Mouse (Mus musculus): ENCODE data around the gene Synj2. TPM values are rescaled to one million over a fixed set of nuclear protein-coding genes. Genes with fewer than 3 reads are reported as not detected.

Synj2 gene
- total and polyA plus RNA-seq, 3 experiments: 1.2 to 2.5 TPM; not detected in 1

DNA sequence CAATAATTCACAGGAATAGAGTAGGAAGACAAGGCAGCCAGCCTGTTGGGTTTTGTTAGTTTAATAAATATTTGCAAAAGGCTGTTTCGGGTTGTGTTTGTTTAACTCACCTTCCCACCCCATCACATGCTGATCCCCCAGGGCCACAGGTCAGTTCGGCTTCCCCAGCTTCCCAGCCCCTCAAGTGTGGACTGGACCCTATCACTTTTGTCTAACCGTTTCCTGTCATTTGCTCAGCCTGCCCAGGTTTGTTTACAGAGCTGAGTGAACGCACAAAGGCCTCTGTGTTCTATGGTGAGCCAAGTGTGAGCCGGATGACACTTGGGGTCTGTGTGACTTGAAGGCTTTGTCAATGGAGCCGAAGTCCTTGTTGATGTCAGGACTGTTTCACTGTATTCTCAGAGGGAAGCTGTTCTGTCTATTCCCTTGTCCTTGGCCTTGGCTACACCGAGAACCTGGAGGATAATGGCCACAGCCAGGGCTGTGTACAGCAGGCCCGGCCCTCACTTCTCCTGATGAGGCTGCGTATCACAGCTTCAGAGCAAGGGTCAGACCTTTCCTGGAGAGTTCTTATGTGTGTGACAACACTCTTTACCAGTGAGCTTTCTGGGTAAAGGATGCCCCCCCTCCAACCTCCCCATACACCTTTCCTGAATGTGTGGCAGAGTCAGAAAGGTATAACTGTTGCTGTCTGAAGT is 24.2 kb downstream of the Synj2 start:
- H3K27me3 ChIP-seq (ENCODE audit: control insufficient read depth in 1 of 2, insufficient read depth in 2 of 2, low read length in 2 of 2): no peaks in the 10 kb centered on the region
- H3K9me3 ChIP-seq (replicated peaks; ENCODE audit: insufficient read depth, low read length): no peaks in the 10 kb centered on the region
- TF ChIP-seq BHLHE40 (IDR thresholded peaks at IDR 0.05; ENCODE audit: borderline replicate concordance, low read depth, low read length) (no peak), MAZ (IDR thresholded peaks at IDR 0.05; ENCODE audit: low read depth, low read length) (no peak), RCOR1 (IDR thresholded peaks at IDR 0.05; ENCODE audit: low read depth, low read length) (no peak), KAT2A (conservative IDR thresholded peaks at IDR 0.05; ENCODE audit: low read depth, low read length) (no peak), ZMIZ1 (IDR thresholded peaks at IDR 0.05; ENCODE audit: low read depth, low read length) (no peak), CHD1 (IDR thresholded peaks at IDR 0.05; ENCODE audit: low read depth, low read length) (no peak), GABPA (IDR thresholded peaks at IDR 0.05; ENCODE audit: low read depth, low read length) (no peak), CTCF (IDR thresholded peaks at IDR 0.05 in 2 of 3, conservative IDR thresholded peaks at IDR 0.05 in 1 of 3; ENCODE audit: control insufficient read depth in 1 of 3, insufficient read depth in 1 of 3, low read depth in 2 of 3, low read length in 3 of 3, poor library complexity in 1 of 3, severe bottlenecking in 1 of 3) (no peak), ZC3H11A (IDR thresholded peaks at IDR 0.05; ENCODE audit: low read depth, low read length) (no peak)
- no peaks in the 10 kb centered on the region for H3K4me1 ChIP-seq (ENCODE audit: control insufficient read depth in 1 of 2, insufficient read depth in 2 of 2, low read length in 2 of 2)
- no peak overlapping the region for H3K9ac ChIP-seq (ENCODE audit: control insufficient read depth, low read depth, low read length, poor library complexity, severe bottlenecking)
- no peak overlapping the region for H3K27ac ChIP-seq (ENCODE audit: control insufficient read depth, low read depth, low read length)
- no peak for DNase-seq (ENCODE audit: low read depth, low spot score)
- no peak overlapping the region for H3K4me3 ChIP-seq (ENCODE audit: control insufficient read depth in 1 of 2, insufficient read depth in 1 of 2, low read depth in 2 of 2, low read length in 2 of 2)
- no peaks in the 10 kb centered on the region for H3K79me2 ChIP-seq (ENCODE audit: control insufficient read depth, insufficient read depth, low read length, poor library complexity)
- H3K36me3 ChIP-seq (ENCODE audit: control insufficient read depth in 1 of 2, insufficient read depth in 2 of 2, low read length in 2 of 2): no peaks in the 10 kb centered on the region

DNA sequence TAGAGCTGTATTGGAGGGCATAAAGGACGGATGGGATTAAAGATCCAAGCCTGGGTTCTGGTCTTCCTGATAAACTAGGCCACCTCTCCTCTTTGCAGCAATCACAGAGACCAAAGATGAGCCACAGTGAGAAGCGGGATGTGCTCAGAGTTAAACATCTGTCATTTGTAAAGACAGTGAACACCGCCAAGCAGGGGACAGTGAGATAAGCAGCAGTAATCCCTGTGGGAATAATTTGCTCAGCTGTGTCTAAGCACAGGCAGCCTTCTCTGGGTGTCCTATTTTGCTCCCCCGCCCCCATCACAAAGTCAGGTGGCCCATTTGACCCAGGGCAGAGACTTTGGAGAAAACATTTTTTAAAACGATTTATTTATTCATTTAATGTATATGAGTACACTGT is 25.6 kb downstream of the Synj2 start:
- no peaks in the 10 kb centered on the region for H3K79me2 ChIP-seq (ENCODE audit: control insufficient read depth, insufficient read depth, low read length, poor library complexity)
- no peak overlapping the region for H3K27ac ChIP-seq (ENCODE audit: control insufficient read depth, low read depth, low read length)
- no peak overlapping the region for H3K9ac ChIP-seq (ENCODE audit: control insufficient read depth, low read depth, low read length, poor library complexity, severe bottlenecking)
- TF ChIP-seq POLR2AphosphoS2 (IDR thresholded peaks at IDR 0.05; ENCODE audit: low read length) (no peak), NRF1 (IDR thresholded peaks at IDR 0.05; ENCODE audit: insufficient read depth, low read depth, low read length, poor library complexity, severe bottlenecking) (no peak), USF1 (IDR thresholded peaks at IDR 0.05; ENCODE audit: low read depth, low read length) (no peak), JUND (IDR thresholded peaks at IDR 0.05; ENCODE audit: low read depth, low read length) (no peak), ZNF384 (IDR thresholded peaks at IDR 0.05; ENCODE audit: low read depth, low read length) (no peak), CHD2 (IDR thresholded peaks at IDR 0.05; ENCODE audit: low read length) (no peak), GATA1 (IDR thresholded peaks at IDR 0.05; ENCODE audit: low read depth, low read length) (no peak), MAX (IDR thresholded peaks at IDR 0.05; ENCODE audit: low read length) (no peak), ZKSCAN1 (IDR thresholded peaks at IDR 0.05; ENCODE audit: low read depth, low read length) (no peak), SMC3 (IDR thresholded peaks at IDR 0.05; ENCODE audit: low read depth, low read length) (no peak), TBP (IDR thresholded peaks at IDR 0.05; ENCODE audit: low read depth, low read length) (no peak), ZC3H11A (IDR thresholded peaks at IDR 0.05; ENCODE audit: low read depth, low read length) (no peak), MYC (IDR thresholded peaks at IDR 0.05; ENCODE audit: low read depth, low read length) (no peak)
- no peak for DNase-seq (ENCODE audit: low read depth, low spot score)
- no peaks in the 10 kb centered on the region for H3K4me1 ChIP-seq (ENCODE audit: control insufficient read depth in 1 of 2, insufficient read depth in 2 of 2, low read length in 2 of 2)
- H3K36me3 ChIP-seq (ENCODE audit: control insufficient read depth in 1 of 2, insufficient read depth in 2 of 2, low read length in 2 of 2): no peaks in the 10 kb centered on the region
- no peak overlapping the region for H3K4me3 ChIP-seq (ENCODE audit: control insufficient read depth in 1 of 2, insufficient read depth in 1 of 2, low read depth in 2 of 2, low read length in 2 of 2)
- H3K27me3 ChIP-seq (ENCODE audit: control insufficient read depth in 1 of 2, insufficient read depth in 2 of 2, low read length in 2 of 2): no peaks in the 10 kb centered on the region
- no peaks in the 10 kb centered on the region for H3K9me3 ChIP-seq (replicated peaks; ENCODE audit: insufficient read depth, low read length)
